Mouse (Mus musculus) stomach, embryonic 16.5 days (tissue): ENCODE data around the gene Zfp607a. TPM values are rescaled to one million over a fixed set of nuclear protein-coding genes. Genes with fewer than 3 reads are reported as not detected.

Experiments used
- ATAC-seq: fragments of 200-750 bp; cut with Nextera tagmentation; 2 replicates; pipeline ENCODE4 v1.8.0; 2017; ENCODE audit warnings: moderate number of reproducible peaks, moderate TSS enrichment; ENCODE audit not compliant: insufficient read depth, low FRiP score
- H3K27ac ChIP-seq: fragments of 300-500 bp; sonication (generic); 2 replicates; pipeline ENCODE4 v1.5.1; 2014; ENCODE audit warnings: low read length
- H3K27me3 ChIP-seq: fragments of 300-500 bp; sonication (generic); 2 replicates; pipeline ENCODE4 v1.6.1; 2014; ENCODE audit warnings: low read length, control low read depth, mixed read lengths; ENCODE audit not compliant: control insufficient read depth, insufficient read depth
- H3K36me3 ChIP-seq: fragments of 300-500 bp; sonication (generic); 2 replicates; pipeline ENCODE4 v1.6.1; 2014; ENCODE audit warnings: low read length; ENCODE audit not compliant: control insufficient read depth, insufficient read depth
- H3K4me1 ChIP-seq: fragments of 300-500 bp; sonication (generic); 2 replicates; pipeline ENCODE4 v1.6.1; 2014; ENCODE audit warnings: low read length, control low read depth, mixed read lengths; ENCODE audit not compliant: control insufficient read depth, insufficient read depth
- H3K4me2 ChIP-seq: fragments of 300-500 bp; sonication (generic); 2 replicates; pipeline ENCODE4 v1.6.1; 2014; ENCODE audit warnings: low read depth, low read length, mixed read lengths
- H3K4me3 ChIP-seq: fragments of 300-500 bp; sonication (generic); replicated peaks from 2 replicates; pipeline ENCODE4 v1.5.1; 2014; ENCODE audit warnings: mild to moderate bottlenecking, low read length
- H3K9ac ChIP-seq: fragments of 300-500 bp; sonication (generic); 2 replicates; pipeline ENCODE4 v1.6.1; 2014; ENCODE audit warnings: low read length
- H3K9me3 ChIP-seq: fragments of 300-500 bp; sonication (generic); replicated peaks from 2 replicates; pipeline ENCODE4 v1.6.1; 2016; ENCODE audit warnings: low read length, control low read depth; ENCODE audit not compliant: control insufficient read depth
- whole genome bisulfite sequencing: fragments of 180-500 bp; shearing (Covaris S2); extraction: QIAGEN DNeasy Blood & Tissue Kit; methylation state at CpG from one replicate; pipeline ENCODE4 v1.1.7; 2014; 5-methylcytosine and 5-hydroxymethylcytosine counted together
- polyA plus RNA-seq: library from polyadenylated mRNA; unstranded; fragments of >200 nt; fragmentation: Nextera tagmentation; extraction: Ambion mirVana; gene quantifications from 2 replicates; pipeline ENCODE4 v1.2.1, GENCODE M21; 2015

Zfp607a gene
- polyA plus RNA-seq, 1 experiment from 2014 or later, result 4.6 TPM

GRCm38 (mm10) chr7:27928818-27929695, 71.7 kb downstream of the Zfp607a start, which contains the start of gene Zfp974:
Zfp974 (minus strand) TSS chr7:27929460.
- peak; percentile 87 for ATAC-seq
- peak within 1 kb of the TSS; percentile 24; the same call in 1 of the 2 replicates for H3K27ac ChIP-seq
- H3K4me1 ChIP-seq, result peaks cover 7% of the 10 kb centered on the region
- H3K4me2 ChIP-seq, result peak within 1 kb of the TSS; percentile 70
- WGBS, result 3% methylated on average over 40 of the region's 40 CpGs
- H3K27me3 ChIP-seq, result no peaks in the 10 kb centered on the region
- H3K9ac ChIP-seq, result peak within 1 kb of the TSS; percentile 86
- H3K9me3 ChIP-seq, result no peaks in the 10 kb centered on the region
- peak within 1 kb of the TSS; percentile 69 for H3K4me3 ChIP-seq
- H3K36me3 ChIP-seq, result no peaks in the 10 kb centered on the region

Other genes starting within 250 kb of the Zfp607a start
- 0.94 and 1.3 TPM in 2 replicates for gene Ttc9b, start 203.6 kb upstream of the Zfp607a start, polyA plus RNA-seq
- gene Map3k10, start 182.9 kb upstream of the Zfp607a start, polyA plus RNA-seq, result 2.7 and 4.1 TPM in 2 replicates
- gene Zfp607b, start 168.2 kb upstream of the Zfp607a start, polyA plus RNA-seq, result 2.5 and 4.1 TPM in 2 replicates
- 27.8 and 28.2 TPM in 2 replicates for gene Zfp60, start 126.1 kb upstream of the Zfp607a start, polyA plus RNA-seq
- gene Zfp626, start 50.3 kb upstream of the Zfp607a start, polyA plus RNA-seq, result 1.9 and 2.5 TPM in 2 replicates
- gene Zfp59, start 18.9 kb upstream of the Zfp607a start, polyA plus RNA-seq, result 6.4 and 6.7 TPM in 2 replicates
- 8.4 and 9.4 TPM in 2 replicates for gene Zfp974, start 71.9 kb downstream of the Zfp607a start, polyA plus RNA-seq
- gene Zfp780b, start 121.6 kb downstream of the Zfp607a start, polyA plus RNA-seq, result 18.5 and 18.8 TPM in 2 replicates
- gene Zfp850, start 156.6 kb downstream of the Zfp607a start, polyA plus RNA-seq, result 3.6 TPM in 2 replicates
- gene Psmc4, start 192.6 kb downstream of the Zfp607a start, polyA plus RNA-seq, result 245 and 251 TPM in 2 replicates
- gene Fcgbp, start 213.7 kb downstream of the Zfp607a start, polyA plus RNA-seq, result 45.7 and 60.7 TPM in 2 replicates